Mouse (Mus musculus) stomach, embryonic 16.5 days (tissue): Measurements from ENCODE around the gene Iqcf1. TPM values are rescaled to one million over a fixed set of nuclear protein-coding genes. Genes with fewer than 3 reads are reported as not detected.

Source experiments
- ATAC-seq: fragments of 200-750 bp; cut with Nextera tagmentation; 2 replicates; pipeline ENCODE4 v1.8.0; 2017; ENCODE audit warnings: moderate number of reproducible peaks, moderate TSS enrichment; ENCODE audit not compliant: insufficient read depth, low FRiP score
- H3K27ac ChIP-seq: fragments of 300-500 bp; sonication (generic); 2 replicates; pipeline ENCODE4 v1.5.1; 2014; ENCODE audit warnings: low read length
- H3K27me3 ChIP-seq: fragments of 300-500 bp; sonication (generic); 2 replicates; pipeline ENCODE4 v1.6.1; 2014; ENCODE audit warnings: low read length, control low read depth, mixed read lengths; ENCODE audit not compliant: control insufficient read depth, insufficient read depth
- H3K36me3 ChIP-seq: fragments of 300-500 bp; sonication (generic); 2 replicates; pipeline ENCODE4 v1.6.1; 2014; ENCODE audit warnings: low read length; ENCODE audit not compliant: control insufficient read depth, insufficient read depth
- H3K4me1 ChIP-seq: fragments of 300-500 bp; sonication (generic); 2 replicates; pipeline ENCODE4 v1.6.1; 2014; ENCODE audit warnings: low read length, control low read depth, mixed read lengths; ENCODE audit not compliant: control insufficient read depth, insufficient read depth
- H3K4me2 ChIP-seq: fragments of 300-500 bp; sonication (generic); 2 replicates; pipeline ENCODE4 v1.6.1; 2014; ENCODE audit warnings: low read depth, low read length, mixed read lengths
- H3K4me3 ChIP-seq: fragments of 300-500 bp; sonication (generic); replicated peaks from 2 replicates; pipeline ENCODE4 v1.5.1; 2014; ENCODE audit warnings: mild to moderate bottlenecking, low read length
- H3K9ac ChIP-seq: fragments of 300-500 bp; sonication (generic); 2 replicates; pipeline ENCODE4 v1.6.1; 2014; ENCODE audit warnings: low read length
- H3K9me3 ChIP-seq: fragments of 300-500 bp; sonication (generic); replicated peaks from 2 replicates; pipeline ENCODE4 v1.6.1; 2016; ENCODE audit warnings: low read length, control low read depth; ENCODE audit not compliant: control insufficient read depth
- WGBS: fragments of 180-500 bp; shearing (Covaris S2); extraction: QIAGEN DNeasy Blood & Tissue Kit; methylation state at CpG from one replicate; pipeline ENCODE4 v1.1.7; 2014; 5-methylcytosine and 5-hydroxymethylcytosine counted together
- polyA plus RNA-seq: library from polyadenylated mRNA; unstranded; fragments of >200 nt; fragmentation: Nextera tagmentation; extraction: Ambion mirVana; gene quantifications from 2 replicates; pipeline ENCODE4 v1.2.1, GENCODE M21; 2015

Iqcf1 gene
- polyA plus RNA-seq, 1 experiment from 2014 or later = not detected

- 65% methylated on average over 2 of the region's 2 CpGs for WGBS
- no peak for ATAC-seq
- Histone ChIP-seq H3K9ac (no peak overlapping the region), H3K27ac (no peak overlapping the region), H3K9me3 (no peaks in the 10 kb centered on the region), H3K27me3 (no peaks in the 10 kb centered on the region), H3K4me2 (no peak overlapping the region), H3K36me3 (no peaks in the 10 kb centered on the region), H3K4me1 (no peaks in the 10 kb centered on the region), H3K4me3 (no peak overlapping the region)
Measured at GRCm38 (mm10) chr9:106519433-106519832, 19.7 kb downstream of the Iqcf1 start.

DNA sequence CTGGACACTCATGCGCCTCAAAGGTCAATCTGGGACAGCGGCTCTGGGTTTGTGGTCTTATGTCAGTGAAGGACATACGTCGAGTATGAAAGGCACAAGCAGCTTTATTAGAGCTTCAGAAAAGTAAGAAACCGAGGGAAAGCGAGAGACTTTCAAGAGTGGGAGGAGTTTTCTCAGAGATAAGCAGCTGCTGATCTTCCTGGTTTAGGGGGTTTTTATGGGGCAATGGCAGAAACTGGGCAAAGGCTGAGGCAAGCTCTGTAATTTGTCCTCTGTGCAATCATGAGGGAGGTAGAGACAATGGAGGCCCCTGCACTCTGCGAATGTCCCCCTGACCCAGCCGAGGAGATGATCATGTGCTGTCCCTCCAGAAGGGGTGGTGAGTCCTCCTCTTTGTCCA, 20.1 kb downstream of the Iqcf1 start:
- Histone ChIP-seq H3K4me3 (no peak overlapping the region), H3K4me2 (no peak overlapping the region), H3K9ac (no peak overlapping the region), H3K36me3 (no peaks in the 10 kb centered on the region), H3K27ac (no peak overlapping the region), H3K9me3 (no peaks in the 10 kb centered on the region), H3K4me1 (no peaks in the 10 kb centered on the region), H3K27me3 (no peaks in the 10 kb centered on the region)
- 73% methylated on average over 8 of the region's 8 CpGs for WGBS
- ATAC-seq = no peak

DNA sequence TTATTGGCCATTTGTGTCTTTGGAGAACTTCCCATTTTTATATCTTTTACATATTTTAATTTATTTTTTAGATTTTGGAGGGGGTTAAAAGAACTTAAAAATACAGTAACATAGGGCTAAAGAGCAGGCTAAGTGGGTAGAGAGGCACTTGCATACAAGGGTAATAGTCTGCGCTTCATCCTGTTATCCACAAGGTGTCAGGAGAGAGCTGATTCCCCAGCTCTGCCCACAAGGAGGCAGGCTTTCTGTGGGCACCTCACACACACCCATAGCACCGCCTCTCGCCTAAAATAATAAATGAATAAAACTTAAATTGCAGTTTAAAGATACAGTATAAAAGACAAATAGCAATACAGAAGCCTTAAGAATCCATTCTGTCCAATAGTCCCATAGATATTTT, 32.1 kb downstream of the Iqcf1 start:
- no peaks in the 10 kb centered on the region for H3K36me3 ChIP-seq
- no peak overlapping the region for H3K27ac ChIP-seq
- H3K4me2 ChIP-seq = no peak overlapping the region
- H3K4me1 ChIP-seq = no peaks in the 10 kb centered on the region
- H3K9me3 ChIP-seq = no peaks in the 10 kb centered on the region
- no peak for ATAC-seq
- 23% methylated on average over 3 of the region's 3 CpGs for WGBS
- no peak overlapping the region for H3K9ac ChIP-seq
- no peak overlapping the region for H3K4me3 ChIP-seq
- no peaks in the 10 kb centered on the region for H3K27me3 ChIP-seq

DNA sequence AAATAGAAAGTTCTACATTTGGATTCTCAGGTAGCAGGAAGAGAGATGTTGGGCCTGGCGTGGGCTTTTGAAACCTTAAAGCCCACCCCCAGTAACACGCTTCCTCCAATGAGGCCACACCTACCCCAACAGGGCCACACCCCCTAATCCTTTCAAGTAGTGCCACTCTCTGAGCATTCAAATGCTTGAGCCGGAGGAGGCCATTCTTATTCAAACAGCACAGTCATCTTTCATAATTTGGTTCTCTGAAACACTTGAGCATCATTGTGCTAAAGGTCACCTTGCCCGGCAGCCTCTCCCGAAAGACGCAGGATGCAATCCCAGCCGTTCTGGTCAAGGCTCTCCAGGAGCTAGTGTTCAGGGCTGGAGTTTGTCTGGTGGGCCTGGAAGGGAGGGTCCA, 34.5 kb downstream of the Iqcf1 start:
- no peak for ATAC-seq
- no peak overlapping the region for H3K4me2 ChIP-seq
- H3K36me3 ChIP-seq = no peaks in the 10 kb centered on the region
- no peaks in the 10 kb centered on the region for H3K4me1 ChIP-seq
- no peak overlapping the region for H3K27ac ChIP-seq
- H3K4me3 ChIP-seq = no peak overlapping the region
- H3K9ac ChIP-seq = no peak overlapping the region
- no peaks in the 10 kb centered on the region for H3K27me3 ChIP-seq
- 90% methylated on average over 7 of the region's 7 CpGs for WGBS
- H3K9me3 ChIP-seq = no peaks in the 10 kb centered on the region

GRCm38 (mm10) chr9:106534975-106535374, 35.2 kb downstream of the Iqcf1 start:
- Histone ChIP-seq H3K4me1 (no peaks in the 10 kb centered on the region), H3K27me3 (no peaks in the 10 kb centered on the region), H3K4me2 (no peak overlapping the region), H3K27ac (no peak overlapping the region), H3K9me3 (no peaks in the 10 kb centered on the region), H3K36me3 (no peaks in the 10 kb centered on the region), H3K9ac (no peak overlapping the region), H3K4me3 (no peak overlapping the region)
- no peak for ATAC-seq
- 86% methylated on average over 11 of the region's 11 CpGs for WGBS

Other genes starting within 250 kb of the Iqcf1 start
- 22.2 and 24.5 TPM in 2 replicates for gene Poc1a, start 218.9 kb upstream of the Iqcf1 start, polyA plus RNA-seq
- 14.2 and 14.5 TPM in 2 replicates for gene Dusp7, start 131.3 kb upstream of the Iqcf1 start, polyA plus RNA-seq
- gene Rpl29, start 70.5 kb upstream of the Iqcf1 start, polyA plus RNA-seq = 747 and 881 TPM in 2 replicates
- gene Acy1, start 61.6 kb upstream of the Iqcf1 start, polyA plus RNA-seq = 43.4 and 44.3 TPM in 2 replicates
- 28.3 and 35.8 TPM in 2 replicates for gene Abhd14b, start 52.5 kb upstream of the Iqcf1 start, polyA plus RNA-seq
- gene Abhd14a, start 52.3 kb upstream of the Iqcf1 start, polyA plus RNA-seq = 49.5 and 50.4 TPM in 2 replicates
- 39.4 and 42.5 TPM in 2 replicates for gene Pcbp4, start 46.7 kb upstream of the Iqcf1 start, polyA plus RNA-seq
- 0.19 and 0.26 TPM in 2 replicates for gene Gpr62, start 34.0 kb upstream of the Iqcf1 start, polyA plus RNA-seq
- gene Rrp9, start 24.0 kb upstream of the Iqcf1 start, polyA plus RNA-seq = 40.8 and 42.6 TPM in 2 replicates
- gene Parp3, start 23.0 kb upstream of the Iqcf1 start, polyA plus RNA-seq = 6.2 and 6.7 TPM in 2 replicates
- not detected in 2 replicates for gene Iqcf5, start 14.6 kb downstream of the Iqcf1 start, polyA plus RNA-seq
- gene Iqcf3, start 61.7 kb downstream of the Iqcf1 start, polyA plus RNA-seq = not detected in 2 replicates
- not detected in 2 replicates for gene Iqcf4, start 71.0 kb downstream of the Iqcf1 start, polyA plus RNA-seq
- gene Iqcf6, start 126.6 kb downstream of the Iqcf1 start, polyA plus RNA-seq = not detected in 2 replicates
- 0.08 TPM in 1 of 2 replicates, not detected in the other for gene Grm2, start 156.1 kb downstream of the Iqcf1 start, polyA plus RNA-seq
- 53.4 and 60.5 TPM in 2 replicates for gene Tex264, start 186.0 kb downstream of the Iqcf1 start, polyA plus RNA-seq